Mouse (Mus musculus): ENCODE results near the gene Wars. TPM values are rescaled to one million over a fixed set of nuclear protein-coding genes. Genes with fewer than 3 reads are reported as not detected.

Gene Wars
- polyA plus RNA-seq, 1 experiment, result 65.8 TPM

GRCm38 (mm10) chr12:108929475-108929874, 35.5 kb upstream of the Wars start:
- Histone ChIP-seq H3K79me2 (ENCODE audit: control insufficient read depth, insufficient read depth) (no peaks in the 10 kb centered on the region), H3K27me3 (ENCODE audit: control insufficient read depth, insufficient read depth, insufficient read length) (no peaks in the 10 kb centered on the region), H3K36me3 (ENCODE audit: control insufficient read depth, insufficient read depth) (no peaks in the 10 kb centered on the region), H3K79me3 (ENCODE audit: low read depth) (no peaks in the 10 kb centered on the region), H3K4me3 (ENCODE audit: insufficient read depth, poor library complexity, severe bottlenecking) (no peak overlapping the region), H3ac (ENCODE audit: control insufficient read depth, insufficient read length, low read depth) (no peak overlapping the region)
- TF ChIP-seq MYOG (IDR thresholded peaks at IDR 0.05; ENCODE audit: control insufficient read depth, extremely low read depth, insufficient read length), result no peak
- no peak for TF ChIP-seq CTCF (IDR thresholded peaks at IDR 0.05; ENCODE audit: control insufficient read depth, insufficient read depth, insufficient read length)
- TF ChIP-seq MYOD1 (IDR thresholded peaks at IDR 0.05; ENCODE audit: control insufficient read depth, insufficient read length, low read depth), result no peak
- TF ChIP-seq CEBPB (IDR thresholded peaks at IDR 0.05; ENCODE audit: low read depth), result no peak
- no peak for TF ChIP-seq FOSL1 (IDR thresholded peaks at IDR 0.05; ENCODE audit: insufficient read depth, low read length, poor library complexity, severe bottlenecking)

GRCm38 (mm10) chr12:108928249-108928648, 34.3 kb upstream of the Wars start:
- no peaks in the 10 kb centered on the region for H3K79me2 ChIP-seq (ENCODE audit: control insufficient read depth, insufficient read depth)
- no peak for TF ChIP-seq CTCF (IDR thresholded peaks at IDR 0.05; ENCODE audit: control insufficient read depth, insufficient read depth, insufficient read length)
- TF ChIP-seq CEBPB (IDR thresholded peaks at IDR 0.05; ENCODE audit: low read depth), result no peak
- no peak for TF ChIP-seq FOSL1 (IDR thresholded peaks at IDR 0.05; ENCODE audit: insufficient read depth, low read length, poor library complexity, severe bottlenecking)
- no peak for TF ChIP-seq MAX (IDR thresholded peaks at IDR 0.05)
- no peak for TF ChIP-seq MYOG (IDR thresholded peaks at IDR 0.05; ENCODE audit: control insufficient read depth, extremely low read depth, insufficient read length)
- no peak for TF ChIP-seq MYOD1 (IDR thresholded peaks at IDR 0.05; ENCODE audit: control insufficient read depth, insufficient read length, low read depth)
- no peak overlapping the region for H3ac ChIP-seq (ENCODE audit: control insufficient read depth, insufficient read length, low read depth)
- no peak overlapping the region for H3K4me3 ChIP-seq (ENCODE audit: insufficient read depth, poor library complexity, severe bottlenecking)
- H3K27me3 ChIP-seq (ENCODE audit: control insufficient read depth, insufficient read depth, insufficient read length), result no peaks in the 10 kb centered on the region
- no peaks in the 10 kb centered on the region for H3K79me3 ChIP-seq (ENCODE audit: low read depth)
- H3K36me3 ChIP-seq (ENCODE audit: control insufficient read depth, insufficient read depth), result no peaks in the 10 kb centered on the region

GRCm38 (mm10) chr12:108926606-108927111, 32.7 kb upstream of the Wars start:
- no peaks in the 10 kb centered on the region for H3K36me3 ChIP-seq (ENCODE audit: control insufficient read depth, insufficient read depth)
- H3K79me2 ChIP-seq (ENCODE audit: control insufficient read depth, insufficient read depth), result no peaks in the 10 kb centered on the region
- no peak overlapping the region for H3ac ChIP-seq (ENCODE audit: control insufficient read depth, insufficient read length, low read depth)
- no peak for TF ChIP-seq CTCF (IDR thresholded peaks at IDR 0.05; ENCODE audit: control insufficient read depth, insufficient read depth, insufficient read length)
- no peak for TF ChIP-seq MYOD1 (IDR thresholded peaks at IDR 0.05; ENCODE audit: control insufficient read depth, insufficient read length, low read depth)
- TF ChIP-seq MYOG (IDR thresholded peaks at IDR 0.05; ENCODE audit: control insufficient read depth, extremely low read depth, insufficient read length), result no peak
- no peak for TF ChIP-seq CEBPB (IDR thresholded peaks at IDR 0.05; ENCODE audit: low read depth)
- no peaks in the 10 kb centered on the region for H3K79me3 ChIP-seq (ENCODE audit: low read depth)
- no peaks in the 10 kb centered on the region for H3K27me3 ChIP-seq (ENCODE audit: control insufficient read depth, insufficient read depth, insufficient read length)
- H3K4me3 ChIP-seq (ENCODE audit: insufficient read depth, poor library complexity, severe bottlenecking), result no peak overlapping the region

- no peak overlapping the region for H3K4me3 ChIP-seq (ENCODE audit: insufficient read depth, poor library complexity, severe bottlenecking)
- TF ChIP-seq CEBPB (IDR thresholded peaks at IDR 0.05; ENCODE audit: low read depth), result no peak
- no peak for TF ChIP-seq MAX (IDR thresholded peaks at IDR 0.05)
- TF ChIP-seq FOSL1 (IDR thresholded peaks at IDR 0.05; ENCODE audit: insufficient read depth, low read length, poor library complexity, severe bottlenecking), result no peak
- TF ChIP-seq MYOD1 (IDR thresholded peaks at IDR 0.05; ENCODE audit: control insufficient read depth, insufficient read length, low read depth), result no peak
- no peak for TF ChIP-seq USF1 (IDR thresholded peaks at IDR 0.05; ENCODE audit: low read depth)
- TF ChIP-seq MYOG (IDR thresholded peaks at IDR 0.05; ENCODE audit: control insufficient read depth, extremely low read depth, insufficient read length), result no peak
- no peak for TF ChIP-seq CTCF (IDR thresholded peaks at IDR 0.05; ENCODE audit: control insufficient read depth, insufficient read depth, insufficient read length)
- no peaks in the 10 kb centered on the region for H3K27me3 ChIP-seq (ENCODE audit: control insufficient read depth, insufficient read depth, insufficient read length)
- no peaks in the 10 kb centered on the region for H3K79me2 ChIP-seq (ENCODE audit: control insufficient read depth, insufficient read depth)
- H3K79me3 ChIP-seq (ENCODE audit: low read depth), result peaks cover 2% of the 10 kb centered on the region
- H3K36me3 ChIP-seq (ENCODE audit: control insufficient read depth, insufficient read depth), result no peaks in the 10 kb centered on the region
- no peak overlapping the region for H3ac ChIP-seq (ENCODE audit: control insufficient read depth, insufficient read length, low read depth)
Measured at GRCm38 (mm10) chr12:108918753-108919152, 24.8 kb upstream of the Wars start.

- Histone ChIP-seq H3K4me3 (ENCODE audit: insufficient read depth, poor library complexity, severe bottlenecking) (no peak overlapping the region), H3K79me3 (ENCODE audit: low read depth) (peaks cover 2% of the 10 kb centered on the region)
- TF ChIP-seq MAX (IDR thresholded peaks at IDR 0.05), result no peak
- no peak for TF ChIP-seq CEBPB (IDR thresholded peaks at IDR 0.05; ENCODE audit: low read depth)
Measured at GRCm38 (mm10) chr12:108917509-108917908, 23.5 kb upstream of the Wars start.

GRCm38 (mm10) chr12:108916447-108917042, 22.6 kb upstream of the Wars start:
- TF ChIP-seq CTCF (IDR thresholded peaks at IDR 0.05; ENCODE audit: control insufficient read depth, insufficient read depth, insufficient read length) (no peak), CEBPB (IDR thresholded peaks at IDR 0.05; ENCODE audit: low read depth) (no peak), MAX (IDR thresholded peaks at IDR 0.05) (no peak), MYOG (IDR thresholded peaks at IDR 0.05; ENCODE audit: control insufficient read depth, extremely low read depth, insufficient read length) (no peak), USF1 (IDR thresholded peaks at IDR 0.05; ENCODE audit: low read depth) (no peak), FOSL1 (IDR thresholded peaks at IDR 0.05; ENCODE audit: insufficient read depth, low read length, poor library complexity, severe bottlenecking) (no peak), MYOD1 (IDR thresholded peaks at IDR 0.05; ENCODE audit: control insufficient read depth, insufficient read length, low read depth) (no peak)
- no peaks in the 10 kb centered on the region for H3K36me3 ChIP-seq (ENCODE audit: control insufficient read depth, insufficient read depth)
- no peaks in the 10 kb centered on the region for H3K27me3 ChIP-seq (ENCODE audit: control insufficient read depth, insufficient read depth, insufficient read length)
- H3K79me2 ChIP-seq (ENCODE audit: control insufficient read depth, insufficient read depth), result no peaks in the 10 kb centered on the region
- no peak overlapping the region for H3ac ChIP-seq (ENCODE audit: control insufficient read depth, insufficient read length, low read depth)
- H3K4me3 ChIP-seq (ENCODE audit: insufficient read depth, poor library complexity, severe bottlenecking), result no peak overlapping the region
- H3K79me3 ChIP-seq (ENCODE audit: low read depth), result peaks cover 2% of the 10 kb centered on the region

More at GRCm38 (mm10) chr12:108917509-108917908, 23.5 kb upstream of the Wars start:
- Histone ChIP-seq H3K27me3 (ENCODE audit: control insufficient read depth, insufficient read depth, insufficient read length) (no peaks in the 10 kb centered on the region), H3ac (ENCODE audit: control insufficient read depth, insufficient read length, low read depth) (no peak overlapping the region), H3K36me3 (ENCODE audit: control insufficient read depth, insufficient read depth) (no peaks in the 10 kb centered on the region), H3K79me2 (ENCODE audit: control insufficient read depth, insufficient read depth) (no peaks in the 10 kb centered on the region)
